Mouse (Mus musculus) testis, postnatal 10 days (tissue): ENCODE measurements around the gene Nfatc3.

ENCODE experiments used
- DNase-seq: peaks from one replicate; pipeline ENCODE4 v3.0.0; 2021; ENCODE audit warnings: low spot score

Gene Nfatc3

DNA sequence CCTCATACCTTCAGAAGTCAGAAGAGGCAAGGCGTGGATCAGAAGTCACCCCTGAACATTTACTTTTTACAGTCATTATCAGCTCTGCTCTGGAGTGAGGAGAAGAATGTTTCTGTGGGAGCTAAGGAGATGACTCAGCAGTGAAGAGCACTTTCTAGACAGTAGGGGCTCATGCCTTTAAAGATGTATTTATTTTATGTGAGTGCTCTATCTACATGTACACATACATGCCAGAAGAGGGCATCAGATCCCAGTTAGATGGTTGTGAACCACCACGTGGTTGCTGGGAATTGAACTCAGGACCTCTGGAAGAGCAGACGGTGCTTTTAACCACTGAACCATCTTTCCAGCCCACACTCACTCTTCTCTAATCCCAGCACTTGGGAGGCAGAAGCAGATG, 68.4 kb downstream of the Nfatc3 start:
- DNase-seq, result no peak

GRCm38 (mm10) chr8:106127882-106128410, 69.3 kb downstream of the Nfatc3 start:
- peak; percentile 69 for DNase-seq

DNA sequence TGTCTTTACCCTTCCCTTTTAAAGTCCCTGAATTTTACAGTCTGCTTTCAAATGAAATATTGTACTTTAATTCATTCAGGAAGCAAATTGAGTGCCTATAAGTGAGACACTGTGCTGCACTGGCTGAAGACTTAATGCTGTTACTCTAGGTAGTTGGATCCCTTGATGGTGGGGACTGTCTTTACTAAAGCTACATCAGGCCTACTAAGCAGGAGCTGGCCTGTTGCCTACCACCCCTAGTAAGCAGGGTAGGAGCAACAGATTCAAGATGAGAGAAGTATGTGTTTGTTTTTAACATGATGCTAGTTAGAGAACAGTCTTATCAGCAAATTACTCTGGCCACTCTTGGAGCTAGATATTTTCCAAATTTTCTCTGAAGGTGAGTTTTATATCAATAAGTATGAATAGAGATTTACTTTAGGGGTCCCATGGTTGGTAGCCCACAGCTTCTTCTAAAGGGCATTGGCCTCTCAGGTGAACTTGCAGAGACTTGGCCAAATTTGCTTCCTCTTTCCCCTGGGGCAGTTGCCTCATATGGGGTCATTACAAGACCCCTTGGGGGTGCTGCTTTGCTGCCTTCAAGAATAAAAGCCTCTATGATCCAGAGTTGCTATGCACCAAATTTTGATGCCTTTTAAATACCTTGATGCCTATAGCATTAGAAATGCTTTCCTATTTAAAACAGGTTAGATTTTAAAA, 70.7 kb downstream of the Nfatc3 start:
- DNase-seq, result no peak

- DNase-seq, result no peak
These were observed 71.4 kb downstream of the Nfatc3 start for GRCm38 (mm10) chr8:106129997-106130396.

DNA sequence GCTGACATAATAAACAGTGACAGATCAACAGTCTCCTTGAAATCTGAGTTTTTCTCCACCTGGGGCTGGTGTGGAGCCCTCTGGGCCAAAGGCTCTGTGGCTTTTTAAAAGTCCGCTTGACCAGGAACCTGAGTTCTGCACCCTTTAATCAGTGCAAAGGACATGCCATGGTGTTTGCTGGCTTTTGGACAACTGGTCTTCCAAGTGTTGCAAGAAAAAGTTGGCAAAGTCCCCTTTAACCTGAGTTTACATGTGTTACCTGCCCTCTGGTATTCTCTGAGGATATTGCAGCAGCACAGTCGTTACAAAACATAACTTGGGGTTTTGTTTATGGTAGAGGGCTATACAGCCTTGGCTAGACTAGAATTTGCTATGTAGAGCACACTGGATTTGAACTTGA, 71.9 kb downstream of the Nfatc3 start:
- DNase-seq, result no peak

GRCm38 (mm10) chr8:106131021-106131420, 72.4 kb downstream of the Nfatc3 start:
- DNase-seq, result no peak

DNA sequence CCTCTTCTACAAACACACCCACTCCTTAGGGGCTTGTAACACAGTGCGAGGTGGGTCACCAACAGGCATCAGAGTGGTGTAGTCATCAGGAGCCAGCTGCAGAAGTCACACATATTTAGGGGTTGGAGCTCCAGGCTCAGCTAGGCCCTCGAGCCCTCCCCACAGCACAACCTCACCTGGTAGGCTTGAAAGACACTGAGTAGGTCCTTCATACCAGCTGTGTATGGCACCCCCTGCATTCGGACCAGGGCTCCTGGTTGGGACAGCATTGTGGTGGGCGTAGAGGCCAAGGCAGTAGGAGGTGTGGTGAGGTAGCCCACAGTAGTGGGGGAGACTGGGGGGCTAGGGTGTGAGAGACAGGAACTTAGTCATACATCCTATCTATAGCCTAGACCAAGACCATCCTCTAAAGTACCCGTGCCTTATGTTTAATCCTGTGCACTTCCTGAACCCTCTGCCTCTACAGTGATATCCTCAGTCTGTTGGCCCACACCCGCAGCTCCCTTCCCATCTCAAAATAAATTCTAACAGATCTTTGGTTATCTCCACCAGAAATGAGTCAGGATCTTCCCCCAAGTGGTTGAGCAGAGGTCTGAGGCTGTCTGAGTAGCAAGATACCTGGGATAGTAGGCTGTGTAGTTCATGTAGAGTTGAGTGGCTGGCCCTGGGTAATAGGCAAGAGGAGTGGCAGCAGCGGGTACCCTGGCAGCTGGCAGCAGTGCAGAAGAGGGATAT, 73.0 kb downstream of the Nfatc3 start:
- no peak for DNase-seq

DNA sequence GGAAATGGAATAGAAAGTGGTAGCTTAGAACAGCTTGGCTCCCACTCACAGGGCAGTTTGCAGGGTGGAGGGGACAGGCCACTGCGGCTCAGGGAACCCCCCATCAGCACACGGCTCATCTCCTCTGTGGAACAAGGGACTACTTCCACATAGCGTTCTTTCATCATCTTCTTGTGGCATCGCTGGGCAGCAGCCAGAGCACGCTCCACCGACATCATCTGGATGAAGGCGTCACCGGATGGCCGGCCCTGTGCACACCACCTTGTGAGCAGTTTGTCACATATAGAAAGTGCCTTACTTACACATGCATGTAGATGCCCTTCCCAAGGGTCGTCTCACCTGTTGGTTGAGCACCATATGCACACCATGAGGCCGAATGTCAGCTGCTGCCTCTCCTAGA, 73.7 kb downstream of the Nfatc3 start:
- DNase-seq, result no peak

- no peak for DNase-seq
These were observed 74.9 kb downstream of the Nfatc3 start for GRCm38 (mm10) chr8:106133526-106133925.

- no peak for DNase-seq
These were observed 75.3 kb downstream of the Nfatc3 start for GRCm38 (mm10) chr8:106133946-106134345.

DNA sequence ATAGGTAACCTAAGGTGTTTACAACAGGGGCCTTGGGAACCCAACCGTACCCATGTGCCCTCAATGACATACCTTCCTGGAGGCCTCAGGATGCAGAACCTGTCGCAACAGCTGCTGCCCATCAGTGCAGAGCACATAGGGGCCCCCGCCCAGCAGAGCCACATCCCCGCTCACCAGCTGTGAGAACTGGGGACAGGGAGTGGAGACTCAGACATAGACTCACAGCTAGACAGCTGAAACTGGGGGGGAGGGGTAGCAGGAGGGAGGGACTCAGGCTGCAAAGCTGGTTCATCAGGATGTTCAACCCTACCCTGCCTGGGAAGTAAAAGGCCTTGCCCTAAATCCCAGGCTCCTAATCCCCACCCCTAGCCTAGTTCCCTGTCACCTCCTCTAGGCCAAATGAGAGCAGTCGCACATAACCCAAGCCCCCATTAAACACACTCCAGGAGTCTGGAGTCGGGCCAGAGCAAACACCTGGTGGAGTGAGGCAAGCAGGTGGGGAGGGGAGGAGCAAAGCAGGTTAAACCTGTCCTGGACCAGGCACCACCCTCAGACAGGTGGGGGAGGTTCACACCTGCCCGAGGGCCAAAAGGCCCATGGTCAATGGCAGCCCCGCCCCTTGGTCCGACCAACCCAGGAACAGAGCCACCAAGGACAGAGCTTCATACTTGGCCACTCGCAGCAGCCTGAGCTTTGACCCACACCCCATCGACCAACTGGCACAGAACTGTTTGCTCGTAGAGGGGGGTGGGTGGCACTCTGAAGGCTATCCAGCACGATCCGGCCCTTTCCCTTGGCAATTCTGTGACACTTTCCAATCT, 76.3 kb downstream of the Nfatc3 start:
- no peak for DNase-seq

- DNase-seq, result no peak
These were observed 77.0 kb downstream of the Nfatc3 start for GRCm38 (mm10) chr8:106135672-106136071.

GRCm38 (mm10) chr8:106136156-106137130, 77.8 kb downstream of the Nfatc3 start, which contains the start of gene Esrp2:
Esrp2 (minus strand) TSS chr8:106136974.
- peak; percentile 62 for DNase-seq

DNA sequence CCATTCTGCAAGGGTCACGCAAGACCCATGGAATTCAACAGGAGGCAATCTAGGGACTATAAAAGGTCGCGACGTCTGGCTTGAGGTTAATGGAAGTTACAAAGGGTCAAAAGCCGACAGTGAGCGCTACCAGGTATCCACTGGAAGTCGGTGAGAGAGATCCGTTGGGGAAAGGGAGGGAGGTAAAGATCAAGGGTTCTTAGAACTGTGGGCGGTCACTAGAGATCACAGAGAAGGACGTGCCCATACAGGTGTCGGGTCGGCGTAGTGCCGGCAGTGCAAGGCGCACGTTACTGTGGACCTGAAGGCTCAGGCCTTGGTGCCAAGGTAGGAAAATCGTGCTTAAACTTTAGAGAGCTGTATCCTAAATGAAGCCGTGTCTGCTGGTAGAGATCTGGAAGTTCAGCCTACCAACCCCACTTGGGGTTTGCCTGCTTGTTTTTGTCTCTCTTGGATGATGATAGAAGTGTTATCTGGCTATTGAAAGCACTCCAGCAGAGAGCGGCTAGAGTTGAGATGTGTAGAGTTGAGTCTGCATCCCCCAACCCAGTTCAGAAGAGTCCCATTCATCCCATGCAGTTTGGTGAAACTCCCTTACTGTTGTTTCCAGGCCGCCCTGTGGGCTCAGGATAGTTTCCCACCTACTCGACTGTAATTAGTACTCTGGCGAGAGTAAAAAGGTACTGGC, 78.7 kb downstream of the Nfatc3 start:
- DNase-seq, result no peak

DNA sequence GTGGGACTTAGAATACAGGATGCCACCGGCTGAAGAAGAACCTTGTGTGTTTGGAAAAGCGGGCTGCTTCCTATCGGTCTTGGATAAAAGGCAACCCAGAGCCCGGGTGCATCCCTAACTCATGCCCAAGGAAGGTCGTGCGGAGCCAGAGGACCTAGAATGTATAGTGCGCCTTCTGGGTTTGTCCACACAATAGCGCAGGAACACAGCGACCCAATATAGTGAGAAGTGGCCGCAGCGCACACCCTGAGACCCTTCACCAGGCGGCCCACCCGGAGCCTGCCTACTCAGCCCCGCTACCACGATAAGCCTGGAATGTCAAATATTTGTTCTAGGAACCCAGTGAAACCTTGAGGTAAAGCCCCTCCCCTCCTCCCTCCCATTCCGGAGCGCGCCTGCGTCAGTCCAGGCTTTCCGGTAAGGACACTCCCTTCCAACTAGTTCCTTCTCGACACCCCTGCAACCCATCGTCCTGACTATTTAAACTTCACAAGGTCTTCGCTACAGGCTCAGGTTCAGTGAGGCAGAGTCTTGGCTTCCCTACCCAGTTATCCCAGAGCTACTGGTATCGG, 79.4 kb downstream of the Nfatc3 start:
- peak; percentile 77 for DNase-seq

- DNase-seq, result no peak
These were observed 80.0 kb downstream of the Nfatc3 start for GRCm38 (mm10) chr8:106138616-106139015.

DNA sequence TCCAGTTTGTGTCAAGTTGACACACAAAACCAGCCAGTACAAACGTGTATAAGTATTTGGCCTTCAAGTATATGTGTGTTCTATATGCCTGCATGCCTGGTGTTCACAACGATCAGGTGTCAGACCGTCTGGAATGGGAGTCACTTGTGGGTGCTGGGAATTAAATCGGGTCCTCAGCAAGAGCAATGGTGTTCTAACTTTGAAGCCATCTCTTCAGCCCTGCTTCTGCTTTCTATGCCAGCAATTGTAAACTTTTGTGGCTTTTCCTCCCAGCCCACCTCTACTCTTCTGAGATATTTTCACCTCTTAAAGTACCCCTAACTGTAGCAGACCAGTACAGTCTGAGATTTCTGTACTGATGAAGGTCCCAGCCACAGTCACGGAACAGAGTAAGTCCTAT, 81.6 kb downstream of the Nfatc3 start:
- no peak for DNase-seq

GRCm38 (mm10) chr8:106140769-106141168, 82.1 kb downstream of the Nfatc3 start:
- DNase-seq, result peak; percentile 89

DNA sequence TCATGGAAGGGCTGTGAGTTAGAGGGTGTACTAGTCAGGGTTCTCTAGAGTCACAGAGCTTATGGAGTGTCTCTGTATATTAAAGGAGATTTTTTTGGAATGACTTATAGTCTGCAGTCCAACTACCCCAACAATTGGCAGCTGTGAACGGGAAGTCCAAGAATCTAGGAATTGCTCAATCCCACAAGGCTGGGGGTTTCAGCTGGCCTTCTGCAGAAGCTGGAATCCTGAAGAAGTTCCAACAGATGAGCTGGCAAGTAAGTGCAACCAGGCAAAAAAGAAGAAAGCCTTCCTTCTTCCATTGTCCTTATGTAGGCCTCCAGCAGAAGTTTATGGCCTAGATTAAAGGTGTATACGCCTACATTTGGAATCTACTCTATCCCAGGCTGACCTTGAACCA, 86.7 kb downstream of the Nfatc3 start:
- DNase-seq, result no peak

- DNase-seq, result no peak
These were observed 87.4 kb downstream of the Nfatc3 start for GRCm38 (mm10) chr8:106146014-106146413.
